Mouse (Mus musculus) E14TG2a.4 (cell line): Measurements from ENCODE around the gene Minos1.

Experiments
- CTCF ChIP-seq: conservative IDR thresholded peaks from 2 replicates; pipeline ENCODE4 v1.5.1; 2014; ENCODE audit warnings: low read length
- NANOG ChIP-seq: IDR thresholded peaks from 2 replicates; pipeline ENCODE4 v1.6.1; 2014; ENCODE audit warnings: borderline replicate concordance, low read length, mixed read lengths
- POU5F1 ChIP-seq: IDR thresholded peaks from 2 replicates; pipeline ENCODE4 v1.6.1; 2014; ENCODE audit warnings: low read length, borderline replicate concordance

DNA sequence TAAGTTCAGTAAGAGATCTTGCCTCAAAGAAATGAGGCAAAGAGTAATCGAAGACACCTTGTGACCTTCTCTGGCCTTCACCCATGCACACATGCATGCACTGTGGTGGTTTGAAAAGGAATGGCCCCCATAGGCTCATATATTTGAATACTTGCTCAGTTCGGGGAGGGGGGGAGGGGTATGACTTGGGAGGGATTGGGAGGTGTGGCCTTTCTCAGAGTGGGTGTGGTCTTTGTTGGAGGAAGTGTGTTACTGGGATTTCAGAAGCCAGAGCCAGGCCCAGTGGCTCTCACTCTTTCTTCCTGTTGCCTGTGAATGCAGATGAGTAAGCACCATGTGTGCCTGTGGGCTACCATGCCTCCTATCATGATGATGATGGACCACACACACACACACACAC is 5.1 kb upstream of the Minos1 start:
- no peak for TF ChIP-seq CTCF
- no peak for TF ChIP-seq POU5F1
- TF ChIP-seq NANOG, result no peak
